Mouse (Mus musculus) C2C12 (cell line): ENCODE results near the gene Eif1. TPM values are rescaled to one million over a fixed set of nuclear protein-coding genes. Genes with fewer than 3 reads are reported as not detected.
"Not testable (repeated sequence)": the region's sequence is repeated elsewhere in the genome, so short reads cannot be mapped to it uniquely, and the experiment has no call there.

Experiments used
- H3K27me3 ChIP-seq: one replicate; pipeline ENCODE4 v1.6.1; 2011; ENCODE audit not compliant: control insufficient read depth, insufficient read depth, insufficient read length
- H3K36me3 ChIP-seq: one replicate; pipeline ENCODE4 v1.6.1; 2011; ENCODE audit not compliant: control insufficient read depth, insufficient read depth
- H3K4me3 ChIP-seq: one replicate; pipeline ENCODE4 v1.5.1; 2011; ENCODE audit warnings: mild to moderate bottlenecking, control low read depth; ENCODE audit not compliant: poor library complexity, insufficient read depth, severe bottlenecking
- H3K79me2 ChIP-seq: one replicate; pipeline ENCODE4 v1.6.1; 2011; ENCODE audit not compliant: control insufficient read depth, insufficient read depth
- H3K79me3 ChIP-seq: one replicate; pipeline ENCODE4 v1.6.1; 2011; ENCODE audit warnings: low read depth, control low read depth
- H3ac ChIP-seq: one replicate; pipeline ENCODE3; 2011; ENCODE audit warnings: low read depth; ENCODE audit not compliant: control insufficient read depth, insufficient read length
- CEBPB ChIP-seq: IDR thresholded peaks from one replicate; pipeline ENCODE4 v1.6.1; 2011; ENCODE audit warnings: low read depth, mild to moderate bottlenecking, control low read depth, moderate library complexity
- CTCF ChIP-seq: IDR thresholded peaks from one replicate; pipeline ENCODE4 v1.5.1; 2011; ENCODE audit not compliant: control insufficient read depth, insufficient read depth, insufficient read length
- FOSL1 ChIP-seq: IDR thresholded peaks from one replicate; pipeline ENCODE4 v1.8.0; 2011; ENCODE audit warnings: mild to moderate bottlenecking, low read length; ENCODE audit not compliant: poor library complexity, insufficient read depth, severe bottlenecking
- MAX ChIP-seq: IDR thresholded peaks from one replicate; pipeline ENCODE4 v1.6.1; 2011; ENCODE audit warnings: mild to moderate bottlenecking, control low read depth
- MYOD1 ChIP-seq: IDR thresholded peaks from one replicate; pipeline ENCODE4 v1.6.1; 2011; ENCODE audit warnings: low read depth; ENCODE audit not compliant: control insufficient read depth, insufficient read length
- MYOG ChIP-seq: IDR thresholded peaks from one replicate; pipeline ENCODE4 v1.6.1; 2011; ENCODE audit not compliant: control insufficient read depth, insufficient read length; ENCODE audit errors: extremely low read depth
- USF1 ChIP-seq: IDR thresholded peaks from one replicate; pipeline ENCODE4 v1.6.1; 2011; ENCODE audit warnings: low read depth, mild to moderate bottlenecking, control low read depth, moderate library complexity
- polyA plus RNA-seq: library from polyadenylated mRNA; unstranded; fragments of >200 nt; fragmentation: generic; extraction: Trizol; gene quantifications from one replicate; pipeline ENCODE4 v1.2.1, GENCODE M21; 2012; ENCODE audit warnings: missing spikeins

Eif1 gene
- polyA plus RNA-seq, 1 experiment, result 1,136 TPM

- no peaks in the 10 kb centered on the region for H3K27me3 ChIP-seq
- peaks cover 1% of the 10 kb centered on the region for H3K79me3 ChIP-seq
- peaks cover under 1% of the 10 kb centered on the region for H3K36me3 ChIP-seq
- TF ChIP-seq MAX, result no peak
- no peak for TF ChIP-seq CTCF
- no peak for TF ChIP-seq MYOD1
- no peak for TF ChIP-seq CEBPB
- no peak for TF ChIP-seq USF1
- peaks cover 5% of the 10 kb centered on the region for H3K79me2 ChIP-seq
- no peak overlapping the region for H3K4me3 ChIP-seq
- H3ac ChIP-seq, result no peak overlapping the region
Measured at GRCm38 (mm10) chr11:100315439-100315838, 4.2 kb upstream of the Eif1 start.

DNA sequence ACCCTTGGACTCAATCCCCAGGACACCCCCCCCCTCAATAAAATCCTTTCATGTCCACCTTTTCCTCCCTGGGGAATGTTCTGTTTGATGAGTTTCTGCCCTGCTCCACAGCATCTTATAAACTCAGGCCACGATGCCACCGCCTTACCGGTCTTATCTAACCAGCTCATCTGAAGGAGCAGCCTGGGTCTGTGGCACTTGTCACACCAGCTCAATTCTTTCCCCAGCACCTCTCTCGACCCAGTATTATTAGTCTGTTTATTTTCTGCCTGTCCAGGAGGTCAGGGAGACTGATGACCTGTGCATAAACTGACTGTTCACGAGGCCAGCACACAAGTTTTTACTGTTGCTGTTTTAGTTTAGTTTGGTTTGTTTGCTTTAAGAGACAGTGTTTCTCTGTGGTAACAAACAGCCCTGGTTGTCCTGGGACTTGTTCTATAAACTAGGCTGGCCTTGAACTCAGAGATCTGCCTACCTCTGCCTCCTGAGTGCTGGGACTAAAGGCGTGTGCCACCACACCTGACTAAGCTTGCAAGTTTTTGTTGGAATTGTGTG, 1.8 kb upstream of the Eif1 start:
- H3K79me3 ChIP-seq, result peaks cover 16% of the 10 kb centered on the region
- peaks cover 22% of the 10 kb centered on the region for H3K36me3 ChIP-seq
- H3K27me3 ChIP-seq, result no peaks in the 10 kb centered on the region
- H3K4me3 ChIP-seq, result no peak overlapping the region
- peaks cover 25% of the 10 kb centered on the region for H3K79me2 ChIP-seq
- no peak for TF ChIP-seq FOSL1
- no peak overlapping the region for H3ac ChIP-seq

- H3K27me3 ChIP-seq, result no peaks in the 10 kb centered on the region
Measured at GRCm38 (mm10) chr11:100318529-100319451, 895 bp upstream of the Eif1 start.

DNA sequence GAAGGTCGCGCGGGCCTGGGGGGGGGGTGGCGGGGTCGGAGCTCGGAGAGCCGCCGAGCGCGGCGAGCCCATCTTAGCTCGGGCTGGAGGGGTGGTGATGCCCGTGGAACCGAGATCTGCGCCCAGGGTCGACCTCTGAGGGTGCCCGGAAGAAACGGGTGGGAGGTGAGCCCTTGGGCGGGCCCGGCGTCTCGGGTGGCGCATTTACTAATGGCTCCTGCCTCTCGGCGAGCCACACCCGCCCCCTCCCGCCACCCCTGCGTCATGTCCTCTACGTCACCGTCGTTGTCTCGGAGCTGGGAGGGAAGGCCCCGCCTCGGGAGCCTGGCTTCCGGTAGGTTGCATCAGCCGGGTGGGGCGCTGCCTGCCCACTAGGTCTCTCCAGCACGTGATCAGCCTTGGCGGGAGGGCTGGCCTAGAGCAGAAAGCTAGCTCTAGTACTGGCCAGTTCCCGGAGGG, 516 bp downstream of the Eif1 start:
- Histone ChIP-seq H3ac (peak overlapping the region; percentile 89), H3K36me3 (peaks cover 22% of the 10 kb centered on the region), H3K4me3 (peak overlapping the region; percentile 74), H3K79me3 (peaks cover 16% of the 10 kb centered on the region), H3K79me2 (peaks cover 25% of the 10 kb centered on the region), H3K27me3 (no peaks in the 10 kb centered on the region)
- TF ChIP-seq CTCF, result no peak
- peak; percentile 97 for TF ChIP-seq USF1
- peak; percentile 93 for TF ChIP-seq MAX
- no peak for TF ChIP-seq MYOD1
- no peak for TF ChIP-seq MYOG
- peak; percentile 85 for TF ChIP-seq CEBPB
- no peak for TF ChIP-seq FOSL1

More at GRCm38 (mm10) chr11:100318529-100319451, 895 bp upstream of the Eif1 start:
- Histone ChIP-seq H3K79me3 (peaks cover 16% of the 10 kb centered on the region), H3ac (no peak overlapping the region), H3K36me3 (peaks cover 22% of the 10 kb centered on the region), H3K79me2 (peaks cover 25% of the 10 kb centered on the region), H3K4me3 (peak overlapping the region; percentile 74)
- TF ChIP-seq MAX (no peak), CEBPB (no peak), CTCF (no peak), USF1 (no peak), MYOG (no peak), MYOD1 (no peak), FOSL1 (no peak)

DNA sequence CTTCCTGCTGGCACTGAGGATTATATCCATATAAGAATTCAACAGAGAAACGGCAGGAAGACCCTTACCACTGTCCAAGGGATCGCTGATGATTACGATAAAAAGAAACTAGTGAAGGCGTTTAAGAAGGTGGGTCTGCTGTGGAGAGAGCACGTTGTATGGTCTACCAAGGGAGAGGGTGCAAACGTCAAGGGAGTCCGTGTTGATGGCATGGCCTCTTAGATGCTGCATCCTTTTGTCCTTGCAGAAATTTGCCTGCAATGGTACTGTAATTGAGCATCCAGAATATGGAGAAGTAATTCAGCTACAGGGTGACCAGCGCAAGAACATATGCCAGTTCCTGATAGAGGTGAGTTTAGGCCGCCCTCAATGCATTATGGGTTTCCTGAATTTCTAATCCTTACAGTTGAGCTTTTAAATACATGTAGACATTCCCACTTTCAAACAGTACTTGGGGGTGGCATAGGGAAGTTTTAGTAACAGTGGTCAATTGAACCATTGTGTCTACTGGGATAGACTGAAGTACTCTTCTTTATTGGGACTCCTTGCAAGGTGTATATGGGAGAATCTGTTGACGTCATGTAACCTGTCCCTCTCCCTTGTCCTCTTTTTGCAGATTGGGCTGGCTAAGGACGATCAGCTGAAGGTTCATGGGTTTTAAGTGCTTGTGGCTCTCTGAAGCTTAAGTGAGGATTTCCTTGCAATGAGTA, 1.2 kb downstream of the Eif1 start:
- Histone ChIP-seq H3K79me3 (peaks cover 16% of the 10 kb centered on the region), H3K79me2 (peaks cover 25% of the 10 kb centered on the region), H3K4me3 (peak overlapping the region; percentile 74), H3K36me3 (peaks cover 22% of the 10 kb centered on the region), H3ac (peak overlapping the region; percentile 96)
- H3K27me3 ChIP-seq, result not testable (repeated sequence)
